Mouse (Mus musculus) adrenal gland, postnatal 14 days (tissue): Measurements from ENCODE around the gene Pdcd6ip. TPM values are rescaled to one million over a fixed set of nuclear protein-coding genes. Genes with fewer than 3 reads are reported as not detected.
"Not testable (repeated sequence)": the region's sequence is repeated elsewhere in the genome, so short reads cannot be mapped to it uniquely, and the experiment has no call there.

Experiments
- DNase-seq: peaks from one replicate; pipeline ENCODE4 v3.0.0; 2021; ENCODE audit warnings: mixed read lengths
- total RNA-seq: library from RNA; stranded (reverse); gene quantifications from 2 replicates; pipeline ENCODE4 v1.2.3, GENCODE M21; 2021

Pdcd6ip gene
- total RNA-seq, 1 experiment from 2014 or later, result 132 TPM

DNA sequence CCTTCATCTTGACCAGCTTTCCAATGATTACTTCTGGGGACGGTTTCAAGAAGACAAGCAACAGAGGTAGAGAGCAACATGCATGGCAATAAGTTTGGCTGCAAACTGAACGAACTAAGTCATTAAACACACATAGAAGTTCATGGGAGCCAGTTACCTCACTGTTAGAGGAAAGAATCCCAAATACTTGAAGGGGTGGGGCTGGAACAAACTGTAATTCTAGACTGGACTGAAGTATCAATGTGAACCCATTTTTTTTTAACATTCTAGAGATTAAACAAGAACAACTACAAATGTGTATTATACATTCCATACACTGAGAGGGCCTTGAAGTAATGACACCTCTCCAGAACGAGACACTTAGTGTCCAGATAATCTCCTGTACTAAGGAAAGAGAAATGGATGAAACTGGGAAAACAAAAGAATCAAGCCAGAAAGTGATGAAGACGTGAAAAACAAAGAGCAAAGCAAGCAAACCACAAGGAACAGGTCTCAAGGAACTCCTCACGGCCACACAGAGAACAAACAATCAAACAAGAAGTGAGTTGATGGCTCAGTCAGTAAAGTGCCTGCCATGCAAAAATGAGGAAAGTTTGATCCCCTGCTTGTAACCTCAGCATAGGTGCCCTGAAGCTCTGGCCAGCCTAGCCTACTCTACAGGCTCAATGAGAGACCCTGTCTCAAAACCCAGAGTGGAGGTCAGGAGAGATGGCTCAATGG, 6.5 kb downstream of the Pdcd6ip start:
- DNase-seq, result no peak

DNA sequence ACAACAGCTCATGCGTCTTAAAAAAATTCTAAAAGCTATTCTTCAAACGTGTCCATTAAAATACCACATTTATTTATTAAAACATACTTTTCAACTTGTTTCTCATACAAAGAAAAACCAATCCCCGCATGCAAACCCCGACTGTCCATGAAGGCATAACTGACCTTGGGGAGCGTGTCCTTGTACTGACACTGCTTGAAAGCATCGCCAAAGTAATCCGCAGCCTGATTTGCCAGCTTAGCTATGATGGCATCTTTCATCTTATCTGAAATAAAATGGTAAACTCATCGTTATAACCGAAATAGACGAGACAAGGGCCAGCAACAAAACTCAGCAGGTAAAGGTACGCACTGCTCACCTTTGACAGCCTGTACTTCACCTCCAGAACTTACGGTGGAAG, 20.6 kb downstream of the Pdcd6ip start:
- peak; percentile 61 for DNase-seq

DNA sequence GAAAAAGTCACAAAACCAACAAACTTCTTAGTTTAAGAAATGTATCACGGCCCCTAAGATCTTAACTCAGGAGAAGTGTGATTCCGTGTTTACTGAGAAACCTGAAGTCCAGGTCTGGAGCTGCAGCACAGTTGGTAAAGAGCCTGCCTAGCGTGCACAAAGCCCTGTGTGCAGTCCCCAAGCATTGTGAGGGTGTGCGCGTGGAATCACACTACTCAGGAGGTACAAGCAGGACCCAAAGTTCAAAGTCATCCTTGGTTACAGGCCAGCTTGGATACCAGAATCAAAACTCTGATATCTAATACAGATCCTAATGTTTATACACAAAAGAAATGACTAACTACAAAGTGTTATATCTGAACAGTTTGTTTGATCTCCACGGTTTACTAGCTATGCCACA, 34.3 kb downstream of the Pdcd6ip start:
- no peak for DNase-seq

DNA sequence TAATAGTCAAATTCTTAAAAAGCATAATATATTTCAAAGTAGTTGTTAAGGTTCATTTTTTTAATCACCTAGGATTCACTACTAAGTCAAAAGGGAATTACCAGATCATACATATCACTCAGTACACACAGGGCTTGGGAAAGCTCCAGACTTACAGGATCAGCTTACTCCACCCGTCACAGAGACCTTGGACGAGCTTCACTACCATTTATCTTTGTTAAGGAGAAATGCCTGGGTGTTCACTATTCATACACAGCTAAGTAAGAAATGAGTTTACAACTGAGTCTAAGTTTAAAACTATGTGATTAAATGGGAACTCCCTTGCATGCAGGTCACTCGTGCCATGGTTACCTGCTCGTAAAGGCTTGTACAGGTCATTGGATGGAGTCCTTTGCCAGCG, 35.7 kb downstream of the Pdcd6ip start:
- no peak for DNase-seq

DNA sequence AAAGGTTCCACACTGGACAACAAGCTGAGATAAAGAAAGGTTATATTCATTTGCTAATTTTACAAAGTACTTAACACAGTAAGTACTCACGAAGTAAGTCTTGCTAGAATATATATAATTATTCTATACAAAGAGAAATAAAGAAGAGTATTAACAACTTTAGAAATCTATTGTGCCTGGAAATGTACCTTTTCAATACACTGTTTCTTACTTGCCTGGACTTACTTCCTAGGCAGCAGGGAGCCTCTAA, 37.3 kb downstream of the Pdcd6ip start:
- DNase-seq, result no peak

DNA sequence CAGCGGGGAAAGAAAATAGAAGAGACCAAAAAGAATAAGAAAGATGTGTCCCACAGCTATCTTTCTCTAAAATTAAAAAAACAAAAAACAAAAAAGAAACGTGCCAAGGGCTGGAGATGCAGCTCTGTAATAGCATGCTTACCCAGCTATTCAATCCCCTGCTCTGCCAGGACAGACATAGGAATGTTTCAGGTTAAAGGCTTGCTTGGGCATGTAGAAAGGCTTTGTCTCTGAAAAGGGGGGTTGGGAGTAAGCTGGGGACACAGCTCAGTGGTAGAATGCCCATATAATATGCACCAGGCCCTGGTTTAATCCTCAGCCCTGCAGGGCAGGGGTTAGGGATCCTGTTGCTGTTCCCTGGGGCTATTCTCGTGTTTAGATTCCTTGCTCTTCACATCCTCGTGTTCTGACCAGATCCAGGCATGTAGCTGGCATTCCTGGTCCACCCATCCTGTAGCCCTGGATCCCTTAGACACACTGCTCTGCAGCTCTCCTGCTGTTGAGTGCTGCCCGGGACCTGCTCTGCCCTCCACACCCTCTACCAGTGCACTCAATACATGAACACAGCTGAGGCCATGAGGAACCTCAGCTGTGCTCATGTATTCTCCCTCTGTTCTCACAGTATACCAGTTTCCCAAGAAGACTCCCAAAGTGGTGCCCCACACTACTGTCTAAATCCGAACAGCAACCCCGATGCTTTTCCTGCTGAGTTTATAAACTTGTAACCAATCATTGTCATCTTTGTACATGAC, 37.8 kb downstream of the Pdcd6ip start:
- no peak for DNase-seq

DNA sequence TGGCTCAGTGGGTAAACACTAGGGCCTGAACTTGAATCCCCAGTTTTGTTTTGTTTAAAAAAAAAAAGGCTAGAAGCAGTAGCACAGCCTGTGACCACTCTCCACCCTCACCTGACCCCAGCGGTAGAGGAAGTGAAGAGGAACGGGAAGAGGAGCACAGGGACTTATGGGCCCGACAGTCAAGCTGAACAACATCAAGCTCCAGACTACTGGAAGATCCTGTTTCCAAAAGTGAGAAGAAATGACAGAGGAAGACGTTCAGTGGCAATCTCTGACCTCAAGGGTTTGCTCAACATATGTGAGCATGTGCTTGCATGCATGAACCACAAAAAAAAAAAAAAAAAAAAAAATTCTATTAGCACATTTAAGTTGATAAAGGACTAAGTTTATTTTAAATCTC, 44.6 kb downstream of the Pdcd6ip start:
- no peak for DNase-seq

DNA sequence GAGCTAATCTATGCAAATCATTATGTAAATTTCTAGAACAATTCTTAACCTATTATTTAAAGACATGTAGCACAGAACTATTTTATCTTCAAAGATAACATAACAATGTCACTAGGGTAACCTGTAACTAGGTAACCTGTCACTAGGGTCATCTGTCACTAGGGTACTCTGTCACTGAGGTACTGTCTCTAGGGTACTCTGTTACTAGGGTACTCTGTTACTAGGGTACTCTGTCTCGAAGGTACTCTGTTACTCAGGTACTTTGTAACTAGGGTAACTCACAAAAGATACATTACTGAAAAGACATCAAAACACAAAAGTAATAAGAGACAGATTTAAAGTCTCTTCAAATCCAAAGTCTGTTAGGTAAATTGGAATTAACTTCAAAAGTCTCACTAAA, 50.2 kb downstream of the Pdcd6ip start:
- DNase-seq, result no peak

DNA sequence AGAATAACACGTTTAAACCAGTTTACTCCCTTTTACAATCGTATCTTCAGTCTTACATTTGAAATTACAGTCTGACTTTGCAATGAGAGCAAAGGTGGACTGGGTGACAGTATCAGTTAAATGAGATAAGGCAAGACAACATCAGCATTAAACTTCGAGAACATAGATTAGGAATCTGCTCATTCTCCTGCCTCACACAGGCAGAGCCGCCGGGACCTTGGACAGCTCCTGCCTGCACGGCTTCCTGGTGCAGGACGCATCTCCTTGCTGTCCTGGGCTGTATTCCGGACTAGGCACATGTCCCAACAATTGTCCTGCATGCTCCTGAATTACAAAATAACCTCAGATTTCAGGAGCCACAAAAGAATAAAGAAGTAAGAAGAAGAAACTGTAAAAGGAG, 54.5 kb downstream of the Pdcd6ip start:
- DNase-seq, result no peak

DNA sequence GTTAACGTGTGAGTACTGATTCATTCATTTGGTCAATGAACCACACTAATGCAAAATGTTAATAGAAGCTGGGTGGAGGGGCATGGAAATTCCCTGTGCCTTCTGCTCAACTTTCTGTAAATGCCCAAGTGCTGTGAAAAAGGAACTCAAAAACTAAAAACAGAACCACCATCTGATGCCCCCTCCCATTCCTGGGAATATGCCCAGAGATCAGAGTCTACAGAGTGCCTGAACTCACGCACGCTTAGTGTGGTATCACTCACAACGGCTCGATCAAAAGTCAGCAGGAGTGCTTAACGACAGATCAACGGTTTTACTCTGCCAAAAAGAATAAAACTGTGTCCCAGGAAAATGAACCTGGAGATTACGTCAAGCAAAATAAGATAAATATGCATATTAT, 57.3 kb downstream of the Pdcd6ip start:
- DNase-seq, result no peak

DNA sequence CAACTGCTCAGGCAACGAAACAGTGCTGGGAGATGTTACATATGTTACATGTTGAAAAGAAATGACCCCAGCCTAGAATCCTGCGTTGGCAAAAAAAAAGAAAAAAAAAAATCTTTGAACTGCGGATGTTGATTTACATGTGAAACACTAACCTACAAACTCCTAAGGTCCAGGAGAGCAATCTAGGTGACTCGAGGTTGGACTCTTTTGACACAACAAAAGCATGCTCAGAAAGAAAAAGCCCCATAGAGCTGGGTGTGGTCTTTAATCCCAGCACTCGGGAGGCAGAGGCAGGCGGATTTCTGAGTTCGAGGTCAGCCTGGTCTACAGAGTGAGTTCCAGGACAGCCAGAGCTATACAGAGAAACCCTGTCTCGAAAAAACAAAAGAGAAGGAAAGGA, 58.8 kb downstream of the Pdcd6ip start:
- not testable (repeated sequence) for DNase-seq

DNA sequence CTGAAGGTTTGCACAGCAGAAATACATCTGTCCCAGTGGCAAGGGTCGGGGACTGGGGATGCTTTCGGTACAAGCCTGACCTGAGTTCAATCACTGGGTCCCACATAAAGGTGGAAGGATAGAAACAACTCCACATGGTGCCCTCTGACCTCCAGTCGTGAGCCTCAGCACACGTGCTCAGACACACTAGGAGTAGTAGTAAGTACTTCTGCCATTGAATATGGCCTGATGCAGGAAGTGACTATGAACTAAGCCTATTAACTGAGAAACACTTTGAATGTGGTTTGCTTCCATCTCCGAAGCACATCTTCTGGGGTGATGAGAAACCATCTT, 62.3 kb downstream of the Pdcd6ip start:
- no peak for DNase-seq

DNA sequence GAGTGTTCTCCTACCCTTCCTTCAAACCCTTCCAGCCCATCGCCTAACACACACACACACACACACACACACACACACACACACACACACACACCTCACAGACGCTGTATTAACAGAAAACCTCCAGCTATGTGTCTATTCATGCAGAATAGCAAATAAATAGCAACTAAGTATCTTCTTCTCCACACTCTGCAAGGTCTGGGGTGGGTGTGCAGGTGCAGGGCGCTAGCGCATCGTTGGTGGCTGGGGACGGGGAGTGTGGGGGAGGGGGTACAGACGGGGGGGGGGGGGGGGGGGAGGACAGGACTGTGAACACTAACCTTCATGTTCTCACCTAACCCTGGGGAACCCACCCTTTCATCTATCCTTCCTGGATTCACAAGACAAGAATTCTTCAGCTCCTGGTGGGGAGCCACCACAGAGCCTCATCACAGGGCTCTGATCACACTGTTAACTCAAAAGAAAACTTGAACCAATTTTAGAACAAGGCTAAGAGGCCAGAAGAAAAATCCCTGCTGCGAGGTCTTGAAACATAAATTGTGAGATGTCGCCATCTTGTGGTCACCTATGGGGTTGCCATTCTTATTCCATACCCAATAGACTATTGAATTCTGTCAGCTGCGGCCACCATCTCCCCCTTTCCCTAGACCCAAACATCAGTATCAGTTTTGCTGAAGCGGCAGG, 62.8 kb downstream of the Pdcd6ip start:
- DNase-seq, result peak; percentile 68

DNA sequence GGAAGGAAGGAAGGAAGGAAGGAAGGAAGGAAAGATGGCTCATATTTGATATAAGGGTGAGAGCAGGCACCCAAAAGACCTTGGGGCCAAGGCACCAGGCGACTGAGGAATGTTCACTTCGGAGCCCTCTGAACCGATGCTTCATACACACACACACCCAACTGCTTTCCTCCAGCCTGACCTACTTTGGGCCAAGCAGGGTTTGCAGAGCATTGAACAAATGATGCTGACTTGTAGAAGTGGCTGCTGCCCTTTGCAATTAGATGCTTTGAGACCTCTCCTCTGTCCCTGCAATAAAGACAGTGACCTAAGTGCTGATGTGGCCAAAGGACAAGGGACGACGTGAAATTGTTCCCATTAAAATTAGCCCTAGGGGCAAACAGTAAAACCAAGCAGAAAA, 63.4 kb downstream of the Pdcd6ip start:
- no peak for DNase-seq

DNA sequence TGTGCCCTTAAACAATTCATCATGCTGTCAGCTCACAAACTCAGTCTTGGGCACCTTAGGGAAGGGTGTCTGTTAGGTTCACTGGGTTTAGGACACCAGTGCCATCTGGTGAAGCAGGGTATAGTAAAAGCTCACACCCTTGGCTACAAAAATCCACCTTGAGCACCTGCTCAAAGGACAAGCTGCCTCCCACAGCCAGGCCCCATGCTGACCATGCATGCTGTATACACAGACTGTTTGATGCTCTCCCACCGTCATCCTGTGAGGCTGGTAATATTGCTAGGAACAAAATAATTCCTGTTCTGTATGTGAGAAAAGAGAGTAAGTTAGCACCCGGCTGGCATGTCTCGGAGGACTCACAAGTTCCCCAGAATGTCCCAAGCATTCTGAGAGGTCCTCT, 64.0 kb downstream of the Pdcd6ip start:
- DNase-seq, result no peak

DNA sequence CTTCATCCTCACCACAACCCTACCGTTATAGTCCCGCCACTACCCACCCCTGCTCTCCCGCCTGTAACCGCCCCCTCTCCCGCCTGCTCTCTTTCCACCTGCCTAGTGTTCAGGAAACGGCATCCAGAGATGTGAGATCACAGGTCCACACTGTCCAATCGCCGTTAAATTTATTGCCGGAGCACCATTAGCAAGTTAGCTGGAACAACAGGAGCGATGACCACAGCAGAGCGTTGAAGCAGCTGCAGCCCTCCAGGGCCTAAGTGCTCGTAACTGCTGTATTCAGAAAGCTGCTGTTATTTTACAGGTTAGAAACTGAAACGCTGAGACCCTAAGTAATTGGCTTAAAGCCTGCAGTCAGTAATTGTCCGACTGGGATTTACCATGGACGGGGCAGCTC, 64.4 kb downstream of the Pdcd6ip start:
- no peak for DNase-seq

DNA sequence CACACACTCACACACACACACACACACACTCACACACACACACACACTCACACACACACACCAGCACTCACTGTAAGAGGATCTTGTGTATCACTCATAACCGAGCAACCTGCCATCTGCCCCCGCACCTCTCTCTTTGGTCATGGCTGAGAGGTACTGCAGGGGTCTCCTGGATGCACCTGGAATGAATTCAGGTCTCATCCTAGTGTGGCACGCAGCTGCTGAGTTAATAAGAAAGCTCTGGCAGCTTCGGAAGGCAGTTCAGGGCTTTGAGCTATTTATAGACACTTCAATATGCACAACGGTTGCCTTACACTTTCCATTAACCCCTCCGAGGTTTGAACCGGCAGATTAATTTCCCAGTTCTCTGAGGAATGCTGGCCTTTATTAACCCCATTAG, 73.1 kb downstream of the Pdcd6ip start:
- no peak for DNase-seq

DNA sequence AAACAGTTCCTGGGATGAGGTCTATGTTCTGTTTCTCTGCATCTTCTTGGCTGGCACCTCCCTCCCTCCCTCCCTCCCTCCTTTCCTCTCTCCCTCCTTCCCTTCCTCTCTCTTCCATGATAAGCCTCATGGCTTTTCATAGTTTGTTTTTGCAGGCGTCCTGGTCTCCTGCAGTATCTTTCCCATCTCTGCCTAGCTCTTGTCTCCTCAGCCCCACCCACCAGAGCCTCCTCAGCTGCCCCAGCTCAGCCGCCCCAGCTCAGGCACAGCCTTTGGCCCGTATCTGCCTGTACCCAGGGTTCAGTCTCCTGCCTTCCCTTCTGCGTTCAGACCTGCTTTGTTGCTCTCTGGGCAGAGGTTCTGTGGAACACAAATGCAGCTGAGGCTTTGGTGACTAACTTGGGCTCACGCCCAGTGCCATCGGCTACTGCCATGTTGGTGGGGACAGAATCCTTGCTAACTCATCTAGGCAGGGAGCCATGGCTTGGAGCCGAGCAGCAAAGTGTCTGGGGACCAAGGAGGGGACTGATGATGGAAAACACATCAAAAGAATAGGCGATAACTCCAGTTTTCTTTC, 74.8 kb downstream of the Pdcd6ip start:
- DNase-seq, result no peak

DNA sequence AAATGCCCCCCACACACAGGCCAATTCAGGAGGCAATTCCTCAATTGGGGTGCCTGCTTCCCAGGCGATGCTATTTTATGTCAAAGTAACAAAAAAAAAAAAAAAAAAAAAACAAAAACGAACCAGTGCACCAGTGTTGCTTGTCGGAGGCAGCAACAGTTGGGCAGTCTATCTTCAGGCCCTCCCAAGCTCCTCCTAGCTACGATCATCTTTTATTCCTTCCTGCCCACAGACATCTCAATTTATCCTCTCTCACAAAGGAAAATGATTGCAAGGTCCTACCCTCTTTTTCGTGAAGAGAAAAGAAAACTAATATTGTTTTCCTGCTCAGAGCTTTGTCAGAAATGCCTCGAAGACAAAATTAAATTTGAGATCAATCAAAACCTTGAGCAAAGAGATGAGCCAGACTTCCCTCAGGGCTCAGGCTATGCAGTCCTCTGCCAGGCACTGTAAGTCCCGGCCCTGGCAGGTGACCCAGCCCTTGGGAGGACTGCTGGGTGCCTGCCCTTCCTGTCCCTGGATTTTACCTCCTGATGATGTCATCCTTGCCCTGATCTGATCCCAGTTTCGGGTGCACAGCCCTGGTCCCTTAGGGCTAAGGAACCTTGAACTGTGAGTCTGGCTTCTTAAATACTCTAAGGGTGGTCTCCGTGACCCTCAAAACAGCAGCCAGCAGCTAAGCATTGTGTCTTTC, 75.6 kb downstream of the Pdcd6ip start:
- no peak for DNase-seq

DNA sequence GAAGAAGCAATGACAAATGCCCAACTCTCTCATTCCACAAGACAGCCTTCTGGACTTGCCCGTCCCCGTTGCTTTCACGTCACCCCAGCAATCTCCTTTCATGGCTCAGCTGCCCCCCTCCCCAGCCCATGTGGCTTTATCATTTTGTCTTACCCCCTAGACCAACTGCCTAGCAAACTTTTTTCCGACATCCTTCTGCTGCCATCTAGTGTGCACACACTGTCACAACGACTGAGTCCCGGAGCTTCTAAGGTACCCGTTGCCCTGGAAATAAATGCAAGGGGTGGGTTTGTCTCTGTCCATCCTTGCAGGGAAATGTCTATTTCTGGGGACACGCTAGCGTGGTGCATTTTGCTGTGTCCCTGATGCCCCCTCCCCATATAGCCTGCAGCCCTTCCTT, 78.4 kb downstream of the Pdcd6ip start:
- peak; percentile 50 for DNase-seq

DNA sequence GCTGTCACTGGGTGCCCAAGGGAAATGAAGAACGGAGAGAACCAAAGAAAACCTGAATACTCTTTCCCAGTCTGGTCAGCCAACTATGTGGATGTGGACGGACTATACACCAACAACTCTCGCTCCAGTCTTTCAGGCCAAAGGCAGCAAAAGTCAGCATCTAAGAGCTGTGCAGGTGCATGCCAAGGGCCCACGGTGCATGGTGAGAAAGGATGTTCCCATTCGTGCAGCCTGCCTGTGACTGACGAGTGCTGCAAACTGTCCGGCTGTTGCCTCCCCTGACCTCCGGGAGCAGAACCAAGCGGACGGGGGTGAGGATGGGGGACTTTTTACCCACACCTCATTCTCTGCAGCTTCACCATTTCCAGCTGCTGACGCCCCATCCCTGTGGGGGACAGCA, 78.9 kb downstream of the Pdcd6ip start:
- DNase-seq, result no peak

DNA sequence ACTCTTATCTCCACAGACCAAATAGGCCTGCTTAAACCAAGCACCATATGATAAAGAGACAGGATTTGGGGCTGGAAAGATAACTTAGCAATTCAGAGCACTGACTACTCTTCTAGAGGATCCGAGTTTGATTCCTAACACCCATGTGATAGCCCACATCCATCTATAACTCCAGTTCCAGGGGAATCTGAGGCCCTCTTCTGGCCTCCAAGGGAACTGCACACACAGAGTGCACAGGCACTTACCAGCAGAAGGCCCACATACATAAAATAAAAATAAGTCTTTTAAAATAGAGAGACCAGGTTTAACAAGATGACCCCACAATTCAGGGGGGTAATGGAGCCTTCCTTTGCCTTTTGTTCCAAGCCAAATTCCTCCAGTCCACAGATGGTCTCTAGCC, 79.3 kb downstream of the Pdcd6ip start:
- no peak for DNase-seq

DNA sequence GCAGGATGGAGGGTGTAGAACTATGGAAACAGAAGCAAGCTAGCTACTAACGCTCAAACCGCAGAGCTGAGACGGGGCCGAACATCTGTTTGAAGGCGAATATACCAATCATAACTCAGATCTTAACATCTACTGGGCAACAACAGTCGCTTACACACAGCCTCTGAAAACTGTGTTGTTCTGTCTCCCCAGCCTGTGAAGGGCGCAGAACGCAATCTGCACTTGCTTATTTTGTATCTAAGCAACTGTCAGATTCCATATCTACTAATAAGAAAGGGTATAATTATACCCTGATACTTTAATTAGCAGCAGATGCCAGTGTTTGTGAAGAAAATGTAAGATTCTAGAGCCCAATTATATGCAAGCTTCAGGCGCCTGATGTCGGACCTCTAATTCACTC, 81.3 kb downstream of the Pdcd6ip start:
- DNase-seq, result no peak
